Mouse (Mus musculus): Measurements from ENCODE around the gene Olfr12. TPM values are rescaled to one million over a fixed set of nuclear protein-coding genes. Genes with fewer than 3 reads are reported as not detected.

Gene Olfr12
- not detected in 2 replicates for polyA plus RNA-seq (2015; fragmentation: Nextera tagmentation; extraction: Ambion mirVana)

DNA sequence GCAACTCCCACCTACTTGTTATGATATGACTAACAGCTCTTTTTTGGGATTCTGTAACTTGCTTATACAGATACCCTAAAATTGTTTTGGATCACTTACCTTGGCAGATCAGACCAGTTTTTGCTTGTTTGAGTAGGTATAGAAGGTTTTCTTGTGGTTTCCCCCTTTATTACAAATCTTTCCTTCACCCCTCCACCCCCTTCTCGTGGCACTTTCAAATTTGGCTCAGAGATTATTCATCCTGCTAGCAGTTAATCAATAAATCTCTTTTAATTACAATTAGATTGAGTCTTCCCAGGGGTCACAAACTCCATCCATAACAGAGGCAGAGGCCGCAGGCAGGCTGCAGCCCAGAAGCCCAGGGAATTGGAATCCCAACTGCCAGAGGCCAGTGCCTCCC, at the start of gene Olfr12:
TSS of gene Olfr12 (plus strand) at position 301 of the 400 bp plus-strand sequence.
- no peaks in the 10 kb centered on the region for H3K4me1 ChIP-seq
- no peak within 1 kb of the TSS for H3K9ac ChIP-seq (replicated peaks)
- H3K36me3 ChIP-seq: no peaks in the 10 kb centered on the region
- H3K27me3 ChIP-seq (replicated peaks): no peaks in the 10 kb centered on the region; the same call in none of the 2 replicates
- H3K4me2 ChIP-seq: no peak within 1 kb of the TSS
- no peaks in the 10 kb centered on the region for H3K9me3 ChIP-seq (replicated peaks)
- no peak for ATAC-seq (ENCODE audit: low FRiP score)
- 41% methylated on average over 2 of the region's 2 CpGs for WGBS
- H3K27ac ChIP-seq (replicated peaks): no peak within 1 kb of the TSS
- no peak within 1 kb of the TSS for H3K4me3 ChIP-seq (replicated peaks)

DNA sequence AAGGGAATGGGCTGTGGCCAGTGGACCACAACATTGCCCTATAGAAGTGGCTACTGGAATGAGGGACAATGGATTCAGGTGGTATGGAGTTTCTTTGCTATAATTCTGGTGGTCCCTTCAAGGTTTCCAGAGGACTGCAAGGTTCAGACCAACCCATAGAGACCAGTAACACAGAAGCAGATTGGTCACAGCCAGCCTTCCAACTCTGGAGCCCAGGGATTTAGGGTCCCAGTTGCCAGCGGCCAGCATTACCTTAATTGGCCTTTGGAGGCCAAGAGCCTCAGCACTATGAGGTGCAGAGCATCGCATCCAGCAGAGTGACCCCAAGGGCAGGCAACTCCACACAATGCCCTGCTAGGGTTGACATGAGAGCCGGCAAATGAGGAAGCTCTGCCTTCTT, 46.6 kb upstream of the Olfr12 start, which contains the start of gene Olfr1413:
TSS of gene Olfr1413 (plus strand) at position 301 of the 400 bp plus-strand sequence.
- H3K9me3 ChIP-seq (replicated peaks): no peaks in the 10 kb centered on the region
- no peak for ATAC-seq (ENCODE audit: low FRiP score)
- H3K27me3 ChIP-seq (replicated peaks): no peaks in the 10 kb centered on the region
- no peak within 1 kb of the TSS for H3K4me2 ChIP-seq
- no peak within 1 kb of the TSS for H3K4me3 ChIP-seq (replicated peaks)
- H3K36me3 ChIP-seq: no peaks in the 10 kb centered on the region
- no peaks in the 10 kb centered on the region for H3K4me1 ChIP-seq
- WGBS: 86% methylated on average over 3 of the region's 3 CpGs
- H3K9ac ChIP-seq (replicated peaks): no peak within 1 kb of the TSS
- no peak within 1 kb of the TSS for H3K27ac ChIP-seq (replicated peaks)

DNA sequence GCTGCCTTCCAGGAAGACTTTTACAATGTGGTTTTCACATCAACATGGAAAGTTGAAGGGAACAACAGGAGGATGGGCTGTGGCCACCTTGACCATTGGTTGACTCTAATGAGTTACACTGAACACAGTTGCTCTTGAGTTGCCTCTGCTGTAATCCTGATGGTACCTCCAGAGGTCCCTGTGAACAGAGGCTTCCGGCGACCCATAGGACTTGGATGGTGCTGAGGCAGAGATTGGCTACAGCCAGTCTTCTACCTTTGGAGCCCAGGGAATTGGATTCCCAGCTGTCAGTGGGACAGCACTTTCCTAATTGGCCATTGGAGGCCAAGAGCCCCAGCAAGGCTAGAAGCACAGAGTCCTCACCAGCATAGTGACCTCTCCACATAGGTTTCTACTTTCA, 32.1 kb upstream of the Olfr12 start, which contains the start of gene Olfr1412:
TSS of gene Olfr1412 (plus strand) at position 301 of the 400 bp plus-strand sequence.
- ATAC-seq (ENCODE audit: low FRiP score): no peak
- no peaks in the 10 kb centered on the region for H3K4me1 ChIP-seq
- H3K4me2 ChIP-seq: no peak within 1 kb of the TSS
- no peaks in the 10 kb centered on the region for H3K27me3 ChIP-seq (replicated peaks)
- WGBS: 91% methylated on average over 2 of the region's 2 CpGs
- no peaks in the 10 kb centered on the region for H3K36me3 ChIP-seq
- H3K27ac ChIP-seq (replicated peaks): no peak within 1 kb of the TSS
- no peaks in the 10 kb centered on the region for H3K9me3 ChIP-seq (replicated peaks)
- no peak within 1 kb of the TSS for H3K4me3 ChIP-seq (replicated peaks)
- no peak within 1 kb of the TSS for H3K9ac ChIP-seq (replicated peaks)

DNA sequence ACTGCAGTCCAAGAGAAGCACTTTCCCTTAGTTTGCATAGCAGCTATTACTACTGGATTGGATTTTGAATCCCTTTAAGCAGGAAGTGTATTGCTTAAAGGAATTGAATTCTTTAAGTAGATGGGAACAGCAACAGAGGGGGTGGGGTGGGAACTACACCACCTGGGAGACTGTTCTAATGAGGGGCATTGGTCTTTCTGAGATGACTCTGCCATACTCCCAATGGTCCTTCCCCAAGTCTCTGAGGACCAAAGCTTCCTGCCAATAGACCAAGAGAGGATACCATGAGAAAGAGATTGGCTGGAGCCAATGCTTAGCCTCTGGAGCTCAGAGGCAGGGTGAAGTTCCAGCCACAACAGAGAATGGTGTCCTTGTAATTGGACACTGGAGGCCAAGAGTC, 23.5 kb upstream of the Olfr12 start, which contains the start of gene Olfr1411:
TSS of gene Olfr1411 (plus strand) at position 301 of the 400 bp plus-strand sequence.
- no peaks in the 10 kb centered on the region for H3K9me3 ChIP-seq (replicated peaks)
- no peak within 1 kb of the TSS for H3K9ac ChIP-seq (replicated peaks)
- H3K27me3 ChIP-seq (replicated peaks): no peaks in the 10 kb centered on the region
- no peak within 1 kb of the TSS for H3K4me3 ChIP-seq (replicated peaks)
- no peaks in the 10 kb centered on the region for H3K36me3 ChIP-seq
- H3K4me1 ChIP-seq: no peaks in the 10 kb centered on the region
- no peak within 1 kb of the TSS for H3K4me2 ChIP-seq
- no peak for ATAC-seq (ENCODE audit: low FRiP score)
- H3K27ac ChIP-seq (replicated peaks): no peak within 1 kb of the TSS

DNA sequence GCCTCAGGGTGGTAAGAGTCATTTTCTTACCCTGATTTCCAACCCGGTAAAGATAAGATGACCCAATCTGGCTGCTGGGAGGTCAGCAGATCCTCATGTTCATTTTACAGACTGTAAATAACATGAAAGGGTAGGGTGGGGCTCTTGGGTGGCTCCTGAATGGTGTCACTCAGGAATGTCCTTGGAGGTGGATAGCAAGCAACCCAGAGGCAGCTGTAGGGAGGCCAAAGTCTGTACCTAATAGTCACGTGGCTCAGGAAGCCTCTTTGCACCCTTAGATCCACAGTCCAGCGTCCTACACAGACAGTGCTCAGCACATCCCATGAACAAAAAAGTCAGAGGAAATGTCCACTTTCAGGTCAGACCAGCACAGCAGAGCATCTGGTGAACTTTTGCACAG, 21.6 kb upstream of the Olfr12 start:
- no peak overlapping the region for H3K4me2 ChIP-seq
- H3K27ac ChIP-seq (replicated peaks): no peak overlapping the region
- H3K4me1 ChIP-seq: no peaks in the 10 kb centered on the region
- no peaks in the 10 kb centered on the region for H3K36me3 ChIP-seq
- 94% methylated on average over 3 of the region's 3 CpGs for WGBS
- H3K4me3 ChIP-seq (replicated peaks): no peak overlapping the region
- H3K27me3 ChIP-seq (replicated peaks): no peaks in the 10 kb centered on the region
- ATAC-seq (ENCODE audit: low FRiP score): no peak
- H3K9ac ChIP-seq (replicated peaks): no peak overlapping the region
- H3K9me3 ChIP-seq (replicated peaks): no peaks in the 10 kb centered on the region

DNA sequence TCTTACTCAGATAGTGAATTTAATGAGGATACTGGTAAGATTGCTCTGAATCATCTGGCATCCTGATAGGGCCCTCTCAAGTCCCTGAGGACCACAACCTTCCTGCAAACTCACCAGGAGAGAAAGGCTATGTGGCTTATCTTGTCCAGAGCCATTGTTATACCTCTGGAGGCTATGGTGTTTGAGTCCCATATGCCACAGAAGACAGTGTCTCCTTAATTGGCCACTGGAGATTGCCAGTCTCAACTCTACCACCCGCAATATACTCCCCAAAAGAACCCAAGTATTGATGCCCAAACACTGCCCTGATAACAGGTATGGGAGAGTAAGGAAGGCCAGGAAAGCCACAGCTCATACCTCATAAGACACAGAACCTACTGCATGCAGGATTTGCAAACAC, 12.1 kb upstream of the Olfr12 start, which contains the start of gene Olfr1410:
TSS of gene Olfr1410 (plus strand) at position 301 of the 400 bp plus-strand sequence.
- H3K4me3 ChIP-seq (replicated peaks): no peak within 1 kb of the TSS
- no peak within 1 kb of the TSS for H3K4me2 ChIP-seq
- H3K9ac ChIP-seq (replicated peaks): no peak within 1 kb of the TSS
- H3K27ac ChIP-seq (replicated peaks): no peak within 1 kb of the TSS
- H3K27me3 ChIP-seq (replicated peaks): peaks cover 6% of the 10 kb centered on the region; the same call in 1 of the 2 replicates
- H3K4me1 ChIP-seq: no peaks in the 10 kb centered on the region
- WGBS: 95% methylated on average over 1 of the region's 1 CpGs
- no peak for ATAC-seq (ENCODE audit: low FRiP score)
- no peaks in the 10 kb centered on the region for H3K9me3 ChIP-seq (replicated peaks)
- no peaks in the 10 kb centered on the region for H3K36me3 ChIP-seq

DNA sequence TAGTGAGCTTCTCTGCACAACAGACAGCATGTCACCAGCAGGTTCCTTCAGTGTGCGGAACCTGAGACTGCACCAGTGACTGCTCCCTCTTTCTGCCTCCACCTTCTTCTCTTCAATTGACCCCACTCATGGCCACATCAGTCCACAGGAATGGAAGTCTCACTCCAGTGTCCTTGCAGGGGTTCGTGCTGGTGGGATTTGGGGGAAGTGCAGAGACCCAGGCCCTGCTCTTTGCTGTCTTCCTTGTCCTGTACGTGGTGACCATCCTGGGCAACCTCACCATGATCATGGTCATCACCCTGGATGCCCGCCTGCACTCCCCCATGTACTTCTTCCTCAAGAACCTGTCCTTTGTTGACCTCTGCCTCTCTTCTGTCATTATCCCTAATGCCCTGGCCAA, 9.9 kb upstream of the Olfr12 start:
- Histone ChIP-seq H3K36me3 (no peaks in the 10 kb centered on the region), H3K4me2 (no peak overlapping the region), H3K9ac (replicated peaks) (no peak overlapping the region), H3K4me3 (replicated peaks) (no peak overlapping the region), H3K27ac (replicated peaks) (no peak overlapping the region), H3K9me3 (replicated peaks) (no peaks in the 10 kb centered on the region), H3K4me1 (no peaks in the 10 kb centered on the region), H3K27me3 (replicated peaks) (peaks cover 8% of the 10 kb centered on the region; the same call in 1 of the 2 replicates)
- 85% methylated on average over 4 of the region's 4 CpGs for whole genome bisulfite sequencing
- no peak for ATAC-seq (ENCODE audit: low FRiP score)

DNA sequence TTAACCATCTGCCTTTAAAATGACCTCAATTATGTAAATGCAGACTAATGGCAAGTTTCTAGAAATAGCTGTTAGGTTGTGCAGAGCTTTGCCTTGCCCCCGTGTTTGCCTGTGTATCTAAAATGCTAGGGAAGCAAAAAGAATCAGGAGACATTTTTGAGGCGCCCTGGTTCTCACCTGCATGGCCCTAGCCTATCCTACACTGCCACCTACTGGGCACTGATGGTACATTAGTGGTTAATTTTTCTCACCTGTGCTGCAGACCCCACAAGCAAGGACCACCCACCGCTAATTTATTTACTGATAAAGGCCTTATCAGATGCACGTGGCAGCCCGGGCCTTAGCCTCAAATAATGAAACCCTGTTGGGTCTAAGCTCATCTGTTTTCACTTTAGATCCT, 6.6 kb upstream of the Olfr12 start:
- Histone ChIP-seq H3K27me3 (replicated peaks) (peaks cover 8% of the 10 kb centered on the region; the same call in 1 of the 2 replicates), H3K36me3 (no peaks in the 10 kb centered on the region), H3K4me3 (replicated peaks) (no peak overlapping the region), H3K4me1 (no peaks in the 10 kb centered on the region), H3K27ac (replicated peaks) (no peak overlapping the region), H3K9me3 (replicated peaks) (no peaks in the 10 kb centered on the region), H3K9ac (replicated peaks) (no peak overlapping the region), H3K4me2 (no peak overlapping the region)
- ATAC-seq (ENCODE audit: low FRiP score): 0 out of 2 replicates have a peak, but pooled peaks have one; percentile 57
- 9% methylated on average over 5 of the region's 5 CpGs for WGBS

DNA sequence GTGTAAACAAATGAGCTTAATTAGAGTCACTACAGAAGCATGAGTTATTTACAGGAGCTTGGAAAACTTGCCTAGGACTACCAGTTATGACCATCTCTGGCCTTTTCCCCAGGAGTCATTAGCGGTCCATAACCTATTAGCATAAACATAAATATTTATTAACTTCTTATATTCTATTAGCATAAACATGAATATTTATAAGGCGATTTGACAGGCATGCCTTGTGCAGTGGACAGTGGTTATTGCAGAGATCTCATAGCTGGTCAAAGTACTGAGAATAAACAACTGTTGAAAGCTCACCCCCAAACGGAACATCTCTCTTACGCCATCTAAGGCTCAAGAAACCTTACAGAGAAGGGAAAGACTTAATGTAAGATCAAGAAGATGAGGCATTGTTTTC, 4.4 kb upstream of the Olfr12 start:
- no peaks in the 10 kb centered on the region for H3K36me3 ChIP-seq
- ATAC-seq (ENCODE audit: low FRiP score): no peak
- H3K27ac ChIP-seq (replicated peaks): no peak overlapping the region
- H3K9ac ChIP-seq (replicated peaks): no peak overlapping the region
- H3K9me3 ChIP-seq (replicated peaks): no peaks in the 10 kb centered on the region
- no peak overlapping the region for H3K4me2 ChIP-seq
- H3K4me1 ChIP-seq: no peaks in the 10 kb centered on the region
- peaks cover 8% of the 10 kb centered on the region; the same call in 1 of the 2 replicates for H3K27me3 ChIP-seq (replicated peaks)
- 37% methylated on average over 4 of the region's 4 CpGs for WGBS
- H3K4me3 ChIP-seq (replicated peaks): no peak overlapping the region

DNA sequence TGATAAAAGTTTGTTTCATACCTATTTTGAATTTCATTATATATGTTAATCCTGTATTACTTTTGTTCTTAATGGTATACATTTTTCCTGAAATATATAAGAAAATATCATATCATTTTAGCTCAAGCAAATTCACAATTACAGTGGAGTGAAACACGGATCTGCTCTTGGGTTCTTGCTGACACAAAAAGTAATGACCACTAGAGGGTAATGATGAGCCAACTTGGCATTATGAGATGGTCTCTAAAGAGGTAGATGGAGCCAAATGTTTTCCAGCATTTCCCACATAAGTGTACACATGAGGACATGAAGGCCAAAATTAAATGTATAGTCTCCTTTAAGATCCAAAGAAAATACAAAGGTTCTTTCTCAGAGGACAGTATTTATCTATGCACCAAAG, 3.1 kb upstream of the Olfr12 start:
- 11% methylated on average over 1 of the region's 1 CpGs for WGBS
- Histone ChIP-seq H3K36me3 (no peaks in the 10 kb centered on the region), H3K4me2 (no peak overlapping the region), H3K9me3 (replicated peaks) (no peaks in the 10 kb centered on the region), H3K27me3 (replicated peaks) (peaks cover 5% of the 10 kb centered on the region; the same call in 1 of the 2 replicates), H3K4me1 (no peaks in the 10 kb centered on the region), H3K4me3 (replicated peaks) (no peak overlapping the region), H3K9ac (replicated peaks) (no peak overlapping the region), H3K27ac (replicated peaks) (no peak overlapping the region)
- no peak for ATAC-seq (ENCODE audit: low FRiP score)

DNA sequence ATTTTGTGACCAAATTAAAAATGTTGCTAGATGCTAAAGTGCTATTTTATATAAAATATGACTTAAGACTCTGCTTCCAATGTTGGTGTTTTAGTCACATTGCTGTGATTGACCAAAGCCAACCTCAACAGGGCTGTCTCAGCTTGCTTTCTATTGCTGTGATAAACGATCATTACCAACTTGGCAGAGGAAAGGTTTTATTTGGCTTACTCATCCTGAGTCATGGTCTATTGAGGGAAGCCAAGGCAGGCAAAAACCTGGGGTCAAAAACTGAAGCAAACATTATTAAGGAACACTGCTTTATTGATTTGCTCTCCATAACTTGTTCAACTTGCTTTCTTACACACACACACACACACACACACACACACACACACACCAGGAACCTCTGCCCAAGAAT, 1.5 kb upstream of the Olfr12 start:
- H3K4me2 ChIP-seq: no peak overlapping the region
- no peak overlapping the region for H3K4me3 ChIP-seq (replicated peaks)
- H3K9me3 ChIP-seq (replicated peaks): no peaks in the 10 kb centered on the region
- H3K27ac ChIP-seq (replicated peaks): no peak overlapping the region
- 82% methylated on average over 1 of the region's 1 CpGs for WGBS
- no peak for ATAC-seq (ENCODE audit: low FRiP score)
- H3K27me3 ChIP-seq (replicated peaks): peaks cover 3% of the 10 kb centered on the region
- H3K36me3 ChIP-seq: no peaks in the 10 kb centered on the region
- H3K4me1 ChIP-seq: no peaks in the 10 kb centered on the region
- no peak overlapping the region for H3K9ac ChIP-seq (replicated peaks)

DNA sequence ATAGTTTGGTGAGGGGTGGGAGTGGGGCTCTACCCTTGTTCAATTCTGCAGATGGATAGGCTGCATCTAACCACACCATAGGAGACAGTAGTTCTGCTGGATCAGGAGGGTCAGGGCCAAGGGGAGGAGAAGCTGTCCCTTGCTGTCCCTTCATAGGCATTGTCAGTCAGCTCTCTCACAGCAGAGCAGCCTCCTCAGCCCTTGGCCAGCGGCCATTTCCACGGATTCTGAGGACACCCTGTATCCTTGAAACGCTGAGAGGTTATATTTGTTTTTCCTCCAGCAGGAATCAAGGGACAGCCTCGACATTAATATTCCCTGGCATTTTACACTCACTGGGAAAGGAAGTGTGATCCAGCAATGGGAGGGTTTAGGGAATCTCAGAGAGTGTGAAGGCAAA, 772 bp downstream of the Olfr12 start:
- Histone ChIP-seq H3K9ac (replicated peaks) (no peak overlapping the region), H3K4me1 (no peaks in the 10 kb centered on the region), H3K4me3 (replicated peaks) (no peak overlapping the region), H3K27ac (replicated peaks) (no peak overlapping the region), H3K4me2 (no peak overlapping the region), H3K27me3 (replicated peaks) (no peaks in the 10 kb centered on the region; the same call in 1 of the 2 replicates), H3K9me3 (replicated peaks) (no peaks in the 10 kb centered on the region), H3K36me3 (no peaks in the 10 kb centered on the region)
- WGBS: 68% methylated on average over 4 of the region's 4 CpGs
- no peak for ATAC-seq (ENCODE audit: low FRiP score)
